Mouse (Mus musculus) neutrophil, adult 5-6 weeks (primary cell): ENCODE results near the gene Nfatc2ip. TPM values are rescaled to one million over a fixed set of nuclear protein-coding genes. Genes with fewer than 3 reads are reported as not detected.
"Not testable (repeated sequence)": the region's sequence is repeated elsewhere in the genome, so short reads cannot be mapped to it uniquely, and the experiment has no call there.

Experiments used
- ATAC-seq: fragments of 151-379, 151-347 bp; 2 replicates; pipeline ENCODE4 v1.8.0; 2017; ENCODE audit warnings: mild to moderate bottlenecking, moderate TSS enrichment; ENCODE audit not compliant: insufficient number of reproducible peaks, poor library complexity, low FRiP score, severe bottlenecking; ENCODE audit errors: extremely low read depth
- total RNA-seq: library from RNA; stranded (forward); fragments of 200-1000 nt; gene quantifications from 2 replicates; pipeline ENCODE4 v1.2.3, GENCODE M21; 2017

The Nfatc2ip gene
- total RNA-seq, 1 experiment from 2014 or later, result 14.1 TPM

- peak; percentile 86 for ATAC-seq
Observed at GRCm38 (mm10) chr7:126416615-126417014, 20.1 kb upstream of the Nfatc2ip start.

GRCm38 (mm10) chr7:126414725-126415124 is 18.2 kb upstream of the Nfatc2ip start, which contains the start of gene Cd19:
Gene Cd19, minus strand, starts transcription at chr7:126414889.
- peak; percentile 54 for ATAC-seq

GRCm38 (mm10) chr7:126411061-126411460 is 14.5 kb upstream of the Nfatc2ip start:
- no peak for ATAC-seq

- no peak for ATAC-seq
Observed at GRCm38 (mm10) chr7:126408686-126409085, 12.1 kb upstream of the Nfatc2ip start.

GRCm38 (mm10) chr7:126402518-126402917 is 6.0 kb upstream of the Nfatc2ip start:
- not testable (repeated sequence) for ATAC-seq

- ATAC-seq, result peak; percentile 58
Observed at GRCm38 (mm10) chr7:126399548-126399947, 3.0 kb upstream of the Nfatc2ip start.

- ATAC-seq, result no peak
Observed at GRCm38 (mm10) chr7:126397822-126398221, 1.3 kb upstream of the Nfatc2ip start.

GRCm38 (mm10) chr7:126397221-126397620 is 684 bp upstream of the Nfatc2ip start:
- ATAC-seq, result no peak

- ATAC-seq, result not testable (repeated sequence)
Observed at GRCm38 (mm10) chr7:126392086-126392884, 4.3 kb downstream of the Nfatc2ip start.

- no peak for ATAC-seq
Observed at GRCm38 (mm10) chr7:126388185-126388584, 8.4 kb downstream of the Nfatc2ip start.

GRCm38 (mm10) chr7:126383565-126383964 is 13.0 kb downstream of the Nfatc2ip start:
- ATAC-seq, result no peak

GRCm38 (mm10) chr7:126377278-126378158 is 19.0 kb downstream of the Nfatc2ip start, which contains the start of gene Spns1:
Gene Spns1, minus strand, starts transcription at chr7:126377450.
- peak; percentile 88 for ATAC-seq

GRCm38 (mm10) chr7:126376903-126377277 is 19.6 kb downstream of the Nfatc2ip start:
- no peak for ATAC-seq

GRCm38 (mm10) chr7:126375012-126375411 is 21.5 kb downstream of the Nfatc2ip start:
- no peak for ATAC-seq

- no peak for ATAC-seq
Observed at GRCm38 (mm10) chr7:126374526-126374925, 22.0 kb downstream of the Nfatc2ip start.

GRCm38 (mm10) chr7:126373007-126373406 is 23.5 kb downstream of the Nfatc2ip start:
- no peak for ATAC-seq

GRCm38 (mm10) chr7:126369393-126369792 is 27.1 kb downstream of the Nfatc2ip start, which contains the start of gene Lat:
Gene Lat, minus strand, starts transcription at chr7:126369570.
- ATAC-seq, result peak; percentile 66

GRCm38 (mm10) chr7:126368367-126368766 is 28.2 kb downstream of the Nfatc2ip start:
- ATAC-seq, result no peak

- ATAC-seq, result no peak
Observed at GRCm38 (mm10) chr7:126367636-126368035, 28.9 kb downstream of the Nfatc2ip start.

- ATAC-seq, result no peak
Observed at GRCm38 (mm10) chr7:126363038-126363437, 33.5 kb downstream of the Nfatc2ip start.
